Mouse (Mus musculus) MEL (cell line): ENCODE data around the gene Fam199x.

Source experiments
- BHLHE40 ChIP-seq: IDR thresholded peaks from 2 replicates; pipeline ENCODE4 v1.6.1; 2012; ENCODE audit warnings: low read depth, mild to moderate bottlenecking, inconsistent platforms, low read length, improper control_type of control experiment, borderline replicate concordance
- CHD1 ChIP-seq: IDR thresholded peaks from 2 replicates; pipeline ENCODE4 v1.6.1; 2012; ENCODE audit warnings: low read depth, mild to moderate bottlenecking, inconsistent platforms, low read length, improper control_type of control experiment
- CTCF ChIP-seq, 3 experiments: IDR thresholded peaks in 2 of 3; conservative IDR thresholded peaks in 1 of 3; 2 replicates each; pipeline ENCODE4 v1.5.1; 2011 to 2012; ENCODE audit warnings: low read length in 3 of 3, low read depth in 2 of 3, mild to moderate bottlenecking in 2 of 3, improper control_type of control experiment in 1 of 3, inconsistent platforms in 1 of 3, mixed read lengths in 1 of 3, moderate library complexity in 1 of 3; ENCODE audit not compliant: control insufficient read depth in 1 of 3, insufficient read depth in 1 of 3, poor library complexity in 1 of 3, severe bottlenecking in 1 of 3
- EP300 ChIP-seq, 2 experiments: IDR thresholded peaks; 2 replicates each; pipeline ENCODE4 v1.6.1; 2011; ENCODE audit warnings: improper control_type of control experiment in 2 of 2, low read length in 2 of 2, low read depth in 1 of 2, mild to moderate bottlenecking in 1 of 2
- MAFK ChIP-seq: IDR thresholded peaks from 2 replicates; pipeline ENCODE4 v1.6.1; 2011; ENCODE audit warnings: low read depth, mild to moderate bottlenecking, low read length, improper control_type of control experiment, borderline replicate concordance
- MYC ChIP-seq: IDR thresholded peaks from 2 replicates; pipeline ENCODE4 v1.6.1; 2011; ENCODE audit warnings: low read depth, mild to moderate bottlenecking, low read length, improper control_type of control experiment, moderate library complexity
- POLR2A ChIP-seq, 2 experiments: IDR thresholded peaks; 2 replicates each; pipeline ENCODE4 v1.6.1; 2011 to 2012; ENCODE audit warnings: low read length in 2 of 2, mild to moderate bottlenecking in 2 of 2, control low read depth in 1 of 2, improper control_type of control experiment in 1 of 2, low read depth in 1 of 2, moderate library complexity in 1 of 2; ENCODE audit not compliant: control insufficient read depth in 1 of 2, insufficient read depth in 1 of 2, poor library complexity in 1 of 2
- POLR2AphosphoS5 ChIP-seq: IDR thresholded peaks from 2 replicates; pipeline ENCODE4 v1.6.1; 2012; ENCODE audit warnings: low read depth, borderline replicate concordance, mild to moderate bottlenecking, inconsistent platforms, low read length, moderate library complexity, mixed read lengths
- RAD21 ChIP-seq: IDR thresholded peaks from 2 replicates; pipeline ENCODE4 v1.6.1; 2011; ENCODE audit warnings: mild to moderate bottlenecking, low read depth, low read length, improper control_type of control experiment
- RCOR1 ChIP-seq: IDR thresholded peaks from 2 replicates; pipeline ENCODE4 v1.6.1; 2012; ENCODE audit warnings: low read depth, mild to moderate bottlenecking, inconsistent platforms, low read length, improper control_type of control experiment
- SIN3A ChIP-seq: IDR thresholded peaks from 2 replicates; pipeline ENCODE4 v1.6.1; 2012; ENCODE audit warnings: low read length, improper control_type of control experiment, inconsistent platforms
- ZKSCAN1 ChIP-seq: IDR thresholded peaks from 2 replicates; pipeline ENCODE4 v1.6.1; 2012; ENCODE audit warnings: low read depth, mild to moderate bottlenecking, inconsistent platforms, low read length, improper control_type of control experiment, moderate library complexity
- ZNF384 ChIP-seq: IDR thresholded peaks from 2 replicates; pipeline ENCODE4 v1.6.1; 2012; ENCODE audit warnings: low read depth, mild to moderate bottlenecking, inconsistent platforms, low read length, improper control_type of control experiment

- TF ChIP-seq EP300 (IDR thresholded peaks at IDR 0.05; ENCODE audit: low read depth in 1 of 2, low read length in 2 of 2): no peak
- TF ChIP-seq CTCF (IDR thresholded peaks at IDR 0.05 in 2 of 3, conservative IDR thresholded peaks at IDR 0.05 in 1 of 3; ENCODE audit: control insufficient read depth in 1 of 3, insufficient read depth in 1 of 3, low read depth in 2 of 3, low read length in 3 of 3, poor library complexity in 1 of 3, severe bottlenecking in 1 of 3): peak; percentile 46 to 87 (median 71)
- TF ChIP-seq POLR2AphosphoS5: no peak
- TF ChIP-seq MYC: no peak
- TF ChIP-seq RAD21: peak; percentile 69
- no peak for TF ChIP-seq ZNF384
- TF ChIP-seq MAFK: no peak
- no peak for TF ChIP-seq CHD1
- TF ChIP-seq ZKSCAN1: no peak
- TF ChIP-seq POLR2A (IDR thresholded peaks at IDR 0.05; ENCODE audit: control insufficient read depth in 1 of 2, insufficient read depth in 1 of 2, low read depth in 1 of 2, low read length in 2 of 2, poor library complexity in 1 of 2): no peak
- no peak for TF ChIP-seq BHLHE40
- TF ChIP-seq RCOR1: no peak
- no peak for TF ChIP-seq SIN3A
Measured at GRCm38 (mm10) chrX:137015099-137015709, 34.2 kb upstream of the Fam199x start.
